Mouse (Mus musculus) frontal cortex, postnatal 25 days (tissue): Measurements from ENCODE around the gene Cryaa.

ENCODE experiments used
- DNase-seq, 2 experiments: peaks; one replicate each; pipeline ENCODE4 v3.0.0; 2022; ENCODE audit warnings: low spot score in 2 of 2

Cryaa gene

GRCm38 (mm10) chr17:31677507-31677906 lies at the start of gene Cryaa:
Gene Cryaa, plus strand, starts transcription at chr17:31677807.
- no peak for DNase-seq

GRCm38 (mm10) chr17:31627961-31628360 lies 49.6 kb upstream of the Cryaa start:
- DNase-seq: no peak

- DNase-seq: no peak
Measured at GRCm38 (mm10) chr17:31631081-31631800, 46.4 kb upstream of the Cryaa start.

- no peak for DNase-seq
Measured at GRCm38 (mm10) chr17:31633007-31633406, 44.6 kb upstream of the Cryaa start.

GRCm38 (mm10) chr17:31634896-31635295 lies 42.7 kb upstream of the Cryaa start:
- no peak for DNase-seq

GRCm38 (mm10) chr17:31635781-31636180 lies 41.8 kb upstream of the Cryaa start:
- no peak for DNase-seq

GRCm38 (mm10) chr17:31636277-31636941 lies 41.2 kb upstream of the Cryaa start:
- no peak for DNase-seq

GRCm38 (mm10) chr17:31636942-31637811 lies 40.4 kb upstream of the Cryaa start, which contains the start of gene Cbs:
Gene Cbs, minus strand, starts transcription at chr17:31637238.
- peak in 1 of 2 experiments; percentile 49 for DNase-seq

- peak; percentile 30 to 57 for DNase-seq
Measured at GRCm38 (mm10) chr17:31637866-31638570, 39.6 kb upstream of the Cryaa start.

- no peak for DNase-seq
Measured at GRCm38 (mm10) chr17:31639651-31640050, 38.0 kb upstream of the Cryaa start.

- no peak for DNase-seq
Measured at GRCm38 (mm10) chr17:31642331-31642730, 35.3 kb upstream of the Cryaa start.

- DNase-seq: no peak
Measured at GRCm38 (mm10) chr17:31642913-31643312, 34.7 kb upstream of the Cryaa start.

- DNase-seq: no peak
Measured at GRCm38 (mm10) chr17:31646199-31647002, 31.2 kb upstream of the Cryaa start.

GRCm38 (mm10) chr17:31652152-31652551 lies 25.5 kb upstream of the Cryaa start:
- DNase-seq: no peak

- no peak for DNase-seq
Measured at GRCm38 (mm10) chr17:31653277-31653676, 24.3 kb upstream of the Cryaa start.

GRCm38 (mm10) chr17:31655366-31655765 lies 22.2 kb upstream of the Cryaa start:
- no peak for DNase-seq

- DNase-seq: no peak
Measured at GRCm38 (mm10) chr17:31656682-31657081, 20.9 kb upstream of the Cryaa start.

- DNase-seq: no peak
Measured at GRCm38 (mm10) chr17:31657141-31657983, 20.2 kb upstream of the Cryaa start.

GRCm38 (mm10) chr17:31658136-31658467 lies 19.5 kb upstream of the Cryaa start:
- DNase-seq: no peak
